Mouse (Mus musculus): ENCODE measurements around the gene Gm13124. TPM values are rescaled to one million over a fixed set of nuclear protein-coding genes. Genes with fewer than 3 reads are reported as not detected.

The Gm13124 gene
- polyA plus RNA-seq (2015; fragmentation: Illumina TruSeq; extraction: RNeasy Lipid Tissue Mini Kit (QIAGEN cat#74804); ENCODE audit: insufficient read depth, low read depth, low replicate concordance) = not detected

DNA sequence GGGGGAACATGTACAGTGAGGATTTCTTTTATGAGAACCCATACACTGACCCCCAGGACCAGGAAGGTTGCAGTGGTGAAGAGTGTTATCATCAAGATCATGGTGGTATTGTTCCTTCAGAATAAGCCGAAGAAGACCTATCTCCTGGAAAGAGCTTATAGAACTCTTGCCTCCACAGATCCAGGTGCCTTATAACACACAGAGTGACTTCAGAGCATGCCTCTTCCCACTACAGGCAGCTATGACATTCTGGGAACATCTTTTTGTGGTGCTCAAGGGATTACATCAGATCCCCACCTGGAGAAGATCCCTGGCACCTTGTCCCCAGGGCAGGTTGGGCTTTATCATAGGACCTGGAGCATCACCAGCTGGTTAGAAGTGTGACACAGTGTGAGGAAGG, at the start of gene Gm13124:
Gene Gm13124, minus strand, starts transcription at position 101 of the 400 bp plus-strand sequence.

DNA sequence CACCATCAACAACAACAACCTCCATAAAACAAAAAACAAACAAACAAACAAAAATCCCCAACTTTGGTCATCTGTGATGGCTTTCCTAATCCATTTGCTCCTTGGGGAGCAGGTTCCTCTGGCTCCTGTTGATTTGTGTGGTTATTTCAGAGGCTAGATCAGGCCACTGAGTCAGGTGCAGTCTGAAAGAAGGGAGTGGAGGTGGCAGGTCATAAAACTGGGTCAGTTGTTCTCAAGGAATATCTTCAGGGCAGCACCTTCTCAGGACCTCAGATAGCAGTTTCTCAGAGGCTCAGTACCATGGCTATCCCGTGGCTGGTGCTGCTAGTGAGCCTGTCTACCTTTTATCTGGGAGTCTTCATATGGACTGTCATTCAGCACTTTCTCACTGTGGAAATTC, 48.5 kb upstream of the Gm13124 start, which contains the start of gene Aadacl4:
Gene Aadacl4, plus strand, starts transcription at position 301 of the 400 bp plus-strand sequence.

DNA sequence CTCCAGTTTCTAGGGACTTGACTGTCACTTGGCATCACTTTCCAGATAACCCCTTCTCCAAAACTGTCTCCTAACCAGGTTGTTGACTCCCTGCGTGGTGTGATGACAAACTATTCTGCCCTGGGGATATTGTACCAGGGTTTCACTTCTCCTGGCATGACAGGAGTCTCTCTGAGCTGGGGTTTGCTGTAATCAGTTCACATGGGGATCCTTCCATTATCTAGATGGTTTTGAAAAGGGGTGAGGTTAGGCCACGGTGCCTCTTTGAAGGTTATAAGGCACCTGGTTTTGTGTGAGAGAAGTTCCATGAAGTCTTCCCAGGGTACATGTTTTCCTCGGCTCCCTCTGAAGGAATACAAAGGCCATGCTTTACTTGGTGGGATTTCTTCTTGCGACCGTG, 45.4 kb downstream of the Gm13124 start, which contains the start of gene 9430007A20Rik:
Gene 9430007A20Rik, plus strand, starts transcription at position 301 of the 400 bp plus-strand sequence.

Other genes starting within 250 kb of the Gm13124 start
- gene Gm13128, start 234.9 kb downstream of the Gm13124 start, polyA plus RNA-seq (2015; fragmentation: Illumina TruSeq; extraction: RNeasy Lipid Tissue Mini Kit (QIAGEN cat#74804); ENCODE audit: insufficient read depth, low read depth, low replicate concordance) = not detected
- gene Gm13119, start 207.2 kb downstream of the Gm13124 start, polyA plus RNA-seq (2015; fragmentation: Illumina TruSeq; extraction: RNeasy Lipid Tissue Mini Kit (QIAGEN cat#74804); ENCODE audit: insufficient read depth, low read depth, low replicate concordance) = not detected
- gene Pramef20, start 187.2 kb downstream of the Gm13124 start, polyA plus RNA-seq (2015; fragmentation: Illumina TruSeq; extraction: RNeasy Lipid Tissue Mini Kit (QIAGEN cat#74804); ENCODE audit: insufficient read depth, low read depth, low replicate concordance) = not detected
- gene Pramef12, start 156.7 kb downstream of the Gm13124 start, polyA plus RNA-seq (2015; fragmentation: Illumina TruSeq; extraction: RNeasy Lipid Tissue Mini Kit (QIAGEN cat#74804); ENCODE audit: insufficient read depth, low read depth, low replicate concordance) = not detected
- not detected for gene 1700012P22Rik, start 126.4 kb downstream of the Gm13124 start, polyA plus RNA-seq (2015; fragmentation: Illumina TruSeq; extraction: RNeasy Lipid Tissue Mini Kit (QIAGEN cat#74804); ENCODE audit: insufficient read depth, low read depth, low replicate concordance)
- gene Gm9944, start 111.8 kb downstream of the Gm13124 start, polyA plus RNA-seq (2015; fragmentation: Illumina TruSeq; extraction: RNeasy Lipid Tissue Mini Kit (QIAGEN cat#74804); ENCODE audit: insufficient read depth, low read depth, low replicate concordance) = not detected
- gene Aadacl3, start 101.4 kb downstream of the Gm13124 start, polyA plus RNA-seq (2015; fragmentation: Illumina TruSeq; extraction: RNeasy Lipid Tissue Mini Kit (QIAGEN cat#74804); ENCODE audit: insufficient read depth, low read depth, low replicate concordance) = not detected
- gene 9430007A20Rik, start 45.3 kb downstream of the Gm13124 start, polyA plus RNA-seq (2015; fragmentation: Illumina TruSeq; extraction: RNeasy Lipid Tissue Mini Kit (QIAGEN cat#74804); ENCODE audit: insufficient read depth, low read depth, low replicate concordance) = not detected
- gene Aadacl4, start 48.6 kb upstream of the Gm13124 start, polyA plus RNA-seq (2015; fragmentation: Illumina TruSeq; extraction: RNeasy Lipid Tissue Mini Kit (QIAGEN cat#74804); ENCODE audit: insufficient read depth, low read depth, low replicate concordance) = not detected
- gene Gm436, start 121.2 kb upstream of the Gm13124 start, polyA plus RNA-seq (2015; fragmentation: Illumina TruSeq; extraction: RNeasy Lipid Tissue Mini Kit (QIAGEN cat#74804); ENCODE audit: insufficient read depth, low read depth, low replicate concordance) = not detected
- gene Gm13178, start 156.3 kb upstream of the Gm13124 start, polyA plus RNA-seq (2015; fragmentation: Illumina TruSeq; extraction: RNeasy Lipid Tissue Mini Kit (QIAGEN cat#74804); ENCODE audit: insufficient read depth, low read depth, low replicate concordance) = not detected
- not detected for gene Gm438, start 221.4 kb upstream of the Gm13124 start, polyA plus RNA-seq (2015; fragmentation: Illumina TruSeq; extraction: RNeasy Lipid Tissue Mini Kit (QIAGEN cat#74804); ENCODE audit: insufficient read depth, low read depth, low replicate concordance)

All from pancreas, adult 10 weeks (tissue).